Mouse (Mus musculus): Measurements from ENCODE around the gene Sobp. TPM values are rescaled to one million over a fixed set of nuclear protein-coding genes. Genes with fewer than 3 reads are reported as not detected.

Sobp gene
- under 1 TPM in 2 of 26 experiments, not detected in 24; 0.18 to 0.28 TPM for total RNA-seq (2018; cell fraction: chromatin; rRNA removed)
- not detected for total RNA-seq (2018; cell fraction: cytosol; rRNA removed)
- not detected for total RNA-seq (2018; cell fraction: nucleus; rRNA removed)
- not detected in 3 replicates for polyA plus RNA-seq (2018)

- H3K4me3 ChIP-seq (ENCODE audit: inconsistent target) = no peak within 1 kb of the TSS
- no peak within 1 kb of the TSS for H3K27ac ChIP-seq
- WGBS (ENCODE audit: missing documents) = 1% methylated on average over 82 of the region's 91 CpGs
- no peaks in the 10 kb centered on the region for H3K36me3 ChIP-seq (ENCODE audit: inconsistent target)
- no peaks in the 10 kb centered on the region for H3K79me2 ChIP-seq (ENCODE audit: inconsistent target)
These were observed at the start of gene Sobp, which contains the start of gene 9030612E09Rik for GRCm38 (mm10) chr10:43174326-43175155. Gene Sobp (minus strand): TSS chr10:43174530. Gene 9030612E09Rik (plus strand): TSS chr10:43174704.

DNA sequence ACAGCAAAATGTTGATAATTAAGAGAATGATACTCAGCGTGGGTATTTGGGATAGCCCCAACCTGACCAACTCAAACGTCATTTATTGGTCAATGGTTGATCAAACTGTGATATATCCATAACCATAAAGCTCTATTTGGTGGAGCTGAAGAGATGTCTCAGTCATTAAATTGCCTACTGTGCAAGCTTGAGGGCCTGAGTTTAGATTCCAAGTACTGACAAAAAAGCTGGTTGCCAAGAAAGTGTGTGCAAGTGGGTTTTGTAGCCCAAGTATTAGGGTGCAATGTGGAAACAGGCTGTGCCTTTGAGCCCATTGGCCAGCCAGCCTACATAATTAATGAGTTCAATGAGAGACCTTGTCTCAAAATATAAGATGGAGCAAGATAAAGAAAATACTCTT is 49.1 kb upstream of the Sobp start:
- H3K27ac ChIP-seq = no peak overlapping the region
- H3K4me3 ChIP-seq (ENCODE audit: inconsistent target) = no peak overlapping the region
- no peaks in the 10 kb centered on the region for H3K36me3 ChIP-seq (ENCODE audit: inconsistent target)
- WGBS (ENCODE audit: missing documents) = 100% methylated on average over 2 of the region's 2 CpGs
- peaks cover 25% of the 10 kb centered on the region; the same call in 1 of the 2 replicates for H3K79me2 ChIP-seq (ENCODE audit: inconsistent target)

DNA sequence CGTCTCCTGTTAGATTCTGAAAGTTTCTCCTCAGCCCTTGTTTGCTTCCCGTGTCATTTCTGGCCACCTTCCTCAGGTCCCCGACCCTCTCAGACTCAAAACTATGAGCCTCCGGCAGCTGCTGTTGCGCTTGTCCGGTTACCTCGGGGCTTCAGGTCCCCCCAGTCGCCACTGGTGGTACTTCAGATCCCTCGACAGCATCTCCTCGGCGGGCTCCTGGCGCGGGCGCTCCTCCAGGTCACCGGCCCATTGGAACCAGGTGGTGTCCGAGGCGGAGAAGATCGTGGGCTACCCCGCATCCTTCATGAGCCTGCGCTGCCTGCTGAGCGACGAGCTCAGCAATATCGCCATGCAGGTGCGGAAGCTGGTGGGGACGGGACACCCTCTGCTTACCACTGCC is 47.3 kb upstream of the Sobp start:
- Histone ChIP-seq H3K27ac (peak overlapping the region; percentile 51), H3K36me3 (ENCODE audit: inconsistent target) (no peaks in the 10 kb centered on the region), H3K4me3 (ENCODE audit: inconsistent target) (peak overlapping the region; percentile 95), H3K79me2 (ENCODE audit: inconsistent target) (peaks cover 25% of the 10 kb centered on the region; the same call in 1 of the 2 replicates)
- WGBS (ENCODE audit: missing documents) = under 1% methylated on average over 25 of the region's 25 CpGs

DNA sequence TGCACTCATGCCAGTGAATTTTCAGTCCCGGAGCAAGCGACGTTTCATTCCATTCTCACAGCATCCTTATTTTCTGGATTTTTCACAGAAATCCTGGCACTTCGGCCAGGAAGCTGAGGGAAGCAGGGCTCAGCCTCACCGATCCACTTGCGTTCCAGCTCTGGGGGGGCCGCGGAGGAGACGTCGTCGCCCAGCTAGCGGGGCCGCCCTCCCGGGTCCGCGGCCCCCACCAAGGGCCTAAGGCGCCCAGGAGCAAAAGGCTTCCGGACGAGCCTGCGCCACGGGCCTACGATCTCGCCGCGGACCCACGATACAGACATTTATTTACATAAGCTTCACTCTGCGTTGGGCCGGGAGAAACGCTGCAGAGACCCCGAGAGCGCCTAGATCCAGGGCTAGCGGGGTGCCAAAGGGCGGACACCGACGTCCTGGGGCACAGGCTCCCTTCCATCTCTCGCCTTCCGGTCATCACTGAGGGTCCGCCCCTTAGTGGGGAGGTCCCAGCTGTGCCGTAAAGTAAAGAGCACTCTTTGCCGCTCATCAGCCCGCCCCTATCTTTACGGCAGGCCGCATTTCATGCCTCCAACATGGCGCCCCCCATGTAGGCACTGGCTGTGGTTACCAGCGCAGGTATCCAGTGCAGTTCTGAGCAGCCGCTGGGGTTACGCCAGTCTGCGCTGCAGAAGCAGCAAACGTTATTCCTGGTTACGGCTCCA is 46.7 kb upstream of the Sobp start, which contains the start of gene Pdss2:
TSS of gene Pdss2 (plus strand) at position 577 of the 716 bp plus-strand sequence.
- no peaks in the 10 kb centered on the region for H3K36me3 ChIP-seq (ENCODE audit: inconsistent target)
- WGBS (ENCODE audit: missing documents) = under 1% methylated on average over 50 of the region's 50 CpGs
- H3K27ac ChIP-seq = peak within 1 kb of the TSS; percentile 51
- H3K4me3 ChIP-seq (ENCODE audit: inconsistent target) = peak within 1 kb of the TSS; percentile 95
- peaks cover 25% of the 10 kb centered on the region; the same call in 1 of the 2 replicates for H3K79me2 ChIP-seq (ENCODE audit: inconsistent target)

DNA sequence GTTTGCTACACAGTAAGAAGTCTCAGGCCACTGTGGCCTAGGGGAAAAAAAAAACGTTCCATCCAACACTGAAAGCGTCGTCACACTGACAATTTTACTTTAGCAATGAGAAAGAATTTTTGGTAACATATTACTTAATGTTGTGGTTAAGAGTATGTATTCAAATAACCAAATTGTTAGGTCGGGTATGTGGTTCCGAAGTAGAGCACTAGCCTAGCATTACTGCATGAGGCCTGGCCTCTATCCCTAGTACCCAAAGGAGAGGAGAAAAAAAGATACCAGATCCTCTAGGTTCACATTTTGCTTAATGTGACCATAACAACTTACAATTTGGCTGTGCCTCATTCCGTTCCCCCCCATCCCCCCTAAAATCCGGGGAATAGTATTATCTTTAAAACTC is 46.1 kb upstream of the Sobp start:
- peaks cover 25% of the 10 kb centered on the region; the same call in 1 of the 2 replicates for H3K79me2 ChIP-seq (ENCODE audit: inconsistent target)
- H3K27ac ChIP-seq = peak overlapping the region; percentile 51
- 3% methylated on average over 7 of the region's 7 CpGs for WGBS (ENCODE audit: missing documents)
- H3K36me3 ChIP-seq (ENCODE audit: inconsistent target) = no peaks in the 10 kb centered on the region
- H3K4me3 ChIP-seq (ENCODE audit: inconsistent target) = peak overlapping the region; percentile 95

- no peak overlapping the region for H3K4me3 ChIP-seq (ENCODE audit: inconsistent target)
- H3K36me3 ChIP-seq (ENCODE audit: inconsistent target) = no peaks in the 10 kb centered on the region
- no peak overlapping the region for H3K27ac ChIP-seq
- peaks cover 20% of the 10 kb centered on the region; the same call in 1 of the 2 replicates for H3K79me2 ChIP-seq (ENCODE audit: inconsistent target)
- WGBS (ENCODE audit: missing documents) = 91% methylated on average over 10 of the region's 13 CpGs
These were observed 43.1 kb upstream of the Sobp start for GRCm38 (mm10) chr10:43217361-43217900.

- H3K27ac ChIP-seq = no peak overlapping the region
- no peaks in the 10 kb centered on the region for H3K79me2 ChIP-seq (ENCODE audit: inconsistent target)
- H3K4me3 ChIP-seq (ENCODE audit: inconsistent target) = no peak overlapping the region
- no peaks in the 10 kb centered on the region for H3K36me3 ChIP-seq (ENCODE audit: inconsistent target)
- 52% methylated on average over 6 of the region's 6 CpGs for WGBS (ENCODE audit: missing documents)
These were observed 37.5 kb upstream of the Sobp start for GRCm38 (mm10) chr10:43211866-43212265.

DNA sequence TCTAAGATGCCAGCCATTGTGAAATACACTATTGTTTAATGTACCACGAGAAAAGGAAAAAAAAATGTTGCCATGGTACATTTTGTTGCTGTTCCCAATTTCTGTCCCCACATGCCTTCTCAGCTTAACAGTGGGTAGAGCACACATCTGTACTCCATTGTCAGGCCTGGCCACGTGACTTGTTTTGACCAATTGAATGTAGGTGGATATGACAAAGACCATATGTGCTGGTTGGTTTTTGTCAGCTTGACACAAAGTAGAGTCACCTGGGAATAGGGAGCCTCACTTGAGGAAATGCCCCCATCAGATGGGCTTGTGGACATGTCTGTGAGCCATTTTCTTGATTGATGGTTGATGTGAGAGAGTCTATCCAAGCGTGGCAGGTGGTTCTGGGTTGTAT is 29.5 kb upstream of the Sobp start:
- H3K4me3 ChIP-seq (ENCODE audit: inconsistent target) = no peak overlapping the region

DNA sequence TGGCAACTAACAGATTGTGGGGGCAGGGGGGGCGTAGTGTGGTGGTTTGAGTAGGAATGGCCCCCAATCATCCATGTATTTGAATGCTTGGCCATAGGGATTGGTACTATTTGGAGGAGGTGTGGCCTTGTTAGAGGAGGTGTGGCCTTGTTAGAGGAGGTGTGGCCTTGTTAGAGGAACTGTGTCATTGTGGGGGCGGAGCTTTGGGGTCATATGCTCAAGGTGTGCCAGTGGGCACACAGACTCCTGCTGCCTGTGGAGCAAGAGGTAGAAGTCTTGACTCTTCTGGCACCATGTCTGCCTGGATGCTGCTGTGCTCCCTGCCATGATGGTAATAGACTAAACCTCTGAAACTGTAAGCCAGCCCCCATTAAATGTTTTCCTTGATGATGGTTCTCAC is 25.9 kb upstream of the Sobp start:
- Histone ChIP-seq H3K36me3 (ENCODE audit: inconsistent target) (no peaks in the 10 kb centered on the region), H3K4me3 (ENCODE audit: inconsistent target) (no peak overlapping the region), H3K27ac (no peak overlapping the region), H3K79me2 (ENCODE audit: inconsistent target) (no peaks in the 10 kb centered on the region)
- WGBS (ENCODE audit: missing documents) = 91% methylated on average over 2 of the region's 2 CpGs

More for the DNA sequence above, 29.5 kb upstream of the Sobp start:
- Histone ChIP-seq H3K79me2 (ENCODE audit: inconsistent target) (no peaks in the 10 kb centered on the region), H3K27ac (no peak overlapping the region), H3K36me3 (ENCODE audit: inconsistent target) (no peaks in the 10 kb centered on the region)
- 95% methylated on average over 3 of the region's 3 CpGs for WGBS (ENCODE audit: missing documents)

GRCm38 (mm10) chr10:43180313-43180912 is 6.1 kb upstream of the Sobp start:
- H3K36me3 ChIP-seq (ENCODE audit: inconsistent target) = no peaks in the 10 kb centered on the region
- no peak overlapping the region for H3K27ac ChIP-seq
- no peak overlapping the region for H3K4me3 ChIP-seq (ENCODE audit: inconsistent target)
- WGBS (ENCODE audit: missing documents) = 89% methylated on average over 5 of the region's 5 CpGs
- no peaks in the 10 kb centered on the region for H3K79me2 ChIP-seq (ENCODE audit: inconsistent target)

- no peak overlapping the region for H3K4me3 ChIP-seq (ENCODE audit: inconsistent target)
- no peaks in the 10 kb centered on the region for H3K36me3 ChIP-seq (ENCODE audit: inconsistent target)
- H3K27ac ChIP-seq = no peak overlapping the region
- no peaks in the 10 kb centered on the region for H3K79me2 ChIP-seq (ENCODE audit: inconsistent target)
- WGBS (ENCODE audit: missing documents) = 4% methylated on average over 18 of the region's 18 CpGs
These were observed 849 bp upstream of the Sobp start for GRCm38 (mm10) chr10:43175156-43175601.

DNA sequence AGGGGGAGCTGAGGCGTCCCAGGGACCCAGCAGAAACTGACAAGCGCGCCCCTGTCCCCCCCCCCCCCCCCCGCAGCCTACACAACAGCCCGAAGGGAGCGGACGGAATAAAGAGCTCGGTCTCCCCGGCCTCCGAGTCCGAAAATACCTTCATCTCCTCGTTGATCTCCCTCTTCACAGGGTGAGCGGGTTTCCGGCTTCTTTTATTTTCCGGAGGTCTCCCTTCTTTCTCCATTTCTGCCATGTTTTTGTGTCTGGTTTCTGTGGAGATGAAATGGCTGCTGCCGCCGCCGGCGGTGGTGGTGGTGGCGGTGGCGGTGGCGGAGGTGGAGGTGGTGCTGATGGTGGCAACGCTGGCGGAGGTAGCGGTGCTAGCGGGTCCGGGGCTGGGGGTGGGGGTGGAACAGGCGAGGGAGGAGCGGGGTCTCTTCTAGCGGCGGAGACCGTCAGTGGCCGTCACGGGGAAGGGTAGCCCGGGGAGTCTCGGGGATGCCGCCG is 453 bp downstream of the Sobp start:
- 1% methylated on average over 19 of the region's 38 CpGs for WGBS (ENCODE audit: missing documents)
- Histone ChIP-seq H3K36me3 (ENCODE audit: inconsistent target) (no peaks in the 10 kb centered on the region), H3K4me3 (ENCODE audit: inconsistent target) (no peak overlapping the region), H3K79me2 (ENCODE audit: inconsistent target) (no peaks in the 10 kb centered on the region), H3K27ac (no peak overlapping the region)

- no peaks in the 10 kb centered on the region for H3K79me2 ChIP-seq (ENCODE audit: inconsistent target)
- H3K27ac ChIP-seq = no peak overlapping the region
- 2% methylated on average over 51 of the region's 53 CpGs for WGBS (ENCODE audit: missing documents)
- no peaks in the 10 kb centered on the region for H3K36me3 ChIP-seq (ENCODE audit: inconsistent target)
- no peak overlapping the region for H3K4me3 ChIP-seq (ENCODE audit: inconsistent target)
These were observed 1.0 kb downstream of the Sobp start for GRCm38 (mm10) chr10:43173141-43173827.
